Mouse (Mus musculus): ENCODE measurements around the gene Hey2.

Hey2 gene

DNA sequence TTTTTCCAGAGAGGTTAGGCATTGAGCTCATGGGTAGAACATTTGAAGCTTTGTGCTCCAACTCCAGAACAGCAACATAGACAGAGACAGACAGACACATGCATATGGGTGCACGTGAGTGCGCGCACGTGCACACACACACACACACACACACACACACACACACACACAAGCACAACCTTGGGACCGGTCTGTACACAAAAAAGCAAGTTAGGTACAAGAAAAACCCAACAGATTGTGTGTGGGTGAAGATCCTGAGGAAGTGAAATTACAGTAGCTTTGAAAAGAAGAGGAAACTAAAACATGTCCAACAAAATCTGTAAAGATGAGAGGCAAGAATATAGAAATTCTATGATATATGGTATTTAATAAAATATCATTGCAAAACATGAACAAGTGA, 53.1 kb downstream of the Hey2 start:
- DNase-seq (ENCODE audit: low spot score) = no peak

DNA sequence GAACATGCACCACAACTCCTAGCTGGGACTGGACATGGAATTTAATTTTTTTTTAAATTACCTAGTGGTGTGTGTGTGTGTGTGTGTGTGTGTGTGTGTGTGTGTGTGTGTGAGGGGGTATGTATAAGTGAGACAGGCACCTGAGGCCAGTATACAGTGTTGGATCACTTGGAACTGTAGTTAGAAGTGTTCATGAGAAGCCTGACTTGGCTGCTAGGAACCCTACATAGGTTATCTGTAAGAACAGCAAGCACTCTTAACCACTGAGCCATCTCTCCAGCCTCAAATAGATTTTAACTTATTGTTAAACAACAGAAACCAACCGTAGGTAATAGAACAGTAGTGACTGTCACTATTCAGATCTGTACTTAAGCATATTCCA, 54.3 kb downstream of the Hey2 start:
- DNase-seq (ENCODE audit: low spot score) = no peak

- DNase-seq (ENCODE audit: low spot score) = no peak
Measured at GRCm38 (mm10) chr10:30787684-30788339, 54.8 kb downstream of the Hey2 start.

- DNase-seq (ENCODE audit: low spot score) = no peak
Measured at GRCm38 (mm10) chr10:30786103-30786754, 56.4 kb downstream of the Hey2 start.

Data from embryo, embryonic 10 days (tissue).